Mouse (Mus musculus): ENCODE measurements around the gene Gm10944. TPM values are rescaled to one million over a fixed set of nuclear protein-coding genes. Genes with fewer than 3 reads are reported as not detected.

Gene Gm10944
- not detected in 2 replicates for polyA plus RNA-seq (2016; fragmentation: Nextera tagmentation; extraction: Ambion mirVana)

DNA sequence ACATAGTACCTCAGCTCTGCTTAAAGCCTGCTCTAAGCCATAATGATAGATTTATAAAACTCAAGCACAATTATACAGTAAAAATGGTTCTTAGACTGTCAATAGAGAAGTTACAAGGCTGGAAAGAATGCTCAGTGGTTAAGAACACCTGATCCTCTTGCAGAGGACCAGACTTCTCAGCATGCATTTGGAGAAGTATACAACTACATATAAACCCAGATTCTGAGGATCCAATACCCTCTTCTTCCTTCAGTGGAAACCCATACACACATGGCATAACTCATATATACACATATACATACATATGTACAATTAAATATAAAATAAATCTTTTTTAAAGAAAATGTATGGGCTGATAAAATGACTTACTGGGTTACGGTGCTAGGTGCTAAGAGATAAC lies at the start of gene Gm10944:
Gm10944 (plus strand) TSS at position 301 of the 400 bp plus-strand sequence.
- Histone ChIP-seq H3K9me3 (no peaks in the 10 kb centered on the region), H3K9ac (no peak within 1 kb of the TSS), H3K36me3 (no peaks in the 10 kb centered on the region), H3K4me1 (no peaks in the 10 kb centered on the region), H3K4me3 (no peak within 1 kb of the TSS), H3K4me2 (replicated peaks) (no peak within 1 kb of the TSS), H3K27me3 (no peaks in the 10 kb centered on the region), H3K27ac (no peak within 1 kb of the TSS)
- no peak for ATAC-seq (ENCODE audit: insufficient number of reproducible peaks, insufficient read depth, low FRiP score, low TSS enrichment)
- 94% methylated on average over 1 of the region's 1 CpGs for WGBS

DNA sequence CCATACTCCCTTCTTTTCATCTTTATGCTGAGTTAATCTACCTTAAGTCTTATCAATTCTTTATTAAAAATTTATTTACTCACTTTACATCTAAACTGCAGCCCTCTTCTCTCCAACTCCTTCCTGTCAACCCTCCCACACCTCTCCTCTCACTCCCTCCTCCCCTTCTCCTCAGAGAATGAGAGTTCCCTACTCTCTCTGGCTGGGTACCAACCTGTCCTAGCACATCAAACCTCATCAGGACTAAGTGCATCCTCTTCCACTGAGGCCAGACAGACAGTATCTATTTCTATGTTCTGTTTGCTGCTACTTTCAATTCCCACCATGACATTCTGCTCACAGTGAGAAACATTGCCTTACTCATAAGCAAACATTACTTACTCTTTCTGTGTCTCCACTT lies 25.2 kb upstream of the Gm10944 start:
- no peak overlapping the region for H3K4me3 ChIP-seq
- no peak overlapping the region for H3K27ac ChIP-seq
- no peak overlapping the region for H3K9ac ChIP-seq
- no peaks in the 10 kb centered on the region for H3K27me3 ChIP-seq
- H3K36me3 ChIP-seq: no peaks in the 10 kb centered on the region
- H3K4me1 ChIP-seq: no peaks in the 10 kb centered on the region
- H3K9me3 ChIP-seq: no peaks in the 10 kb centered on the region
- no peak overlapping the region for H3K4me2 ChIP-seq (replicated peaks)
- ATAC-seq (ENCODE audit: insufficient number of reproducible peaks, insufficient read depth, low FRiP score, low TSS enrichment): no peak

- H3K4me1 ChIP-seq: no peaks in the 10 kb centered on the region
- H3K9ac ChIP-seq: no peak overlapping the region
- no peaks in the 10 kb centered on the region for H3K9me3 ChIP-seq
- WGBS: 84% methylated on average over 4 of the region's 4 CpGs
- H3K36me3 ChIP-seq: no peaks in the 10 kb centered on the region
- H3K27ac ChIP-seq: no peak overlapping the region
- no peak overlapping the region for H3K4me3 ChIP-seq
- no peaks in the 10 kb centered on the region for H3K27me3 ChIP-seq
- ATAC-seq (ENCODE audit: insufficient number of reproducible peaks, insufficient read depth, low FRiP score, low TSS enrichment): no peak
- H3K4me2 ChIP-seq (replicated peaks): no peak overlapping the region
Observed at GRCm38 (mm10) chr10:10656621-10657020, 24.5 kb upstream of the Gm10944 start.

GRCm38 (mm10) chr10:10659161-10659560 lies 22.0 kb upstream of the Gm10944 start:
- no peak for ATAC-seq (ENCODE audit: insufficient number of reproducible peaks, insufficient read depth, low FRiP score, low TSS enrichment)
- 75% methylated on average over 3 of the region's 3 CpGs for WGBS
- no peaks in the 10 kb centered on the region for H3K9me3 ChIP-seq
- no peaks in the 10 kb centered on the region for H3K36me3 ChIP-seq
- H3K4me1 ChIP-seq: no peaks in the 10 kb centered on the region
- H3K4me3 ChIP-seq: no peak overlapping the region
- no peak overlapping the region for H3K9ac ChIP-seq
- H3K27ac ChIP-seq: no peak overlapping the region
- H3K4me2 ChIP-seq (replicated peaks): no peak overlapping the region
- H3K27me3 ChIP-seq: no peaks in the 10 kb centered on the region

GRCm38 (mm10) chr10:10659976-10660375 lies 21.2 kb upstream of the Gm10944 start:
- ATAC-seq (ENCODE audit: insufficient number of reproducible peaks, insufficient read depth, low FRiP score, low TSS enrichment): no peak

GRCm38 (mm10) chr10:10688907-10689667 lies 7.9 kb downstream of the Gm10944 start:
- H3K4me1 ChIP-seq: peaks cover 5% of the 10 kb centered on the region; the same call in 1 of the 2 replicates
- no peaks in the 10 kb centered on the region for H3K9me3 ChIP-seq
- WGBS: 3% methylated on average over 35 of the region's 35 CpGs
- H3K27me3 ChIP-seq: peaks cover 11% of the 10 kb centered on the region
- no peak overlapping the region for H3K27ac ChIP-seq
- peak overlapping the region; percentile 81 for H3K4me2 ChIP-seq (replicated peaks)
- H3K4me3 ChIP-seq: peak overlapping the region; percentile 42
- ATAC-seq (ENCODE audit: insufficient number of reproducible peaks, insufficient read depth, low FRiP score, low TSS enrichment): no peak
- peak overlapping the region; percentile 32; the same call in 1 of the 2 replicates for H3K9ac ChIP-seq
- H3K36me3 ChIP-seq: no peaks in the 10 kb centered on the region

More at GRCm38 (mm10) chr10:10659976-10660375, 21.2 kb upstream of the Gm10944 start:
- Histone ChIP-seq H3K4me2 (replicated peaks) (no peak overlapping the region), H3K36me3 (no peaks in the 10 kb centered on the region), H3K9ac (no peak overlapping the region), H3K4me3 (no peak overlapping the region), H3K4me1 (no peaks in the 10 kb centered on the region), H3K9me3 (no peaks in the 10 kb centered on the region), H3K27me3 (no peaks in the 10 kb centered on the region), H3K27ac (no peak overlapping the region)
- 73% methylated on average over 3 of the region's 3 CpGs for WGBS

GRCm38 (mm10) chr10:10689668-10690223 lies 8.6 kb downstream of the Gm10944 start:
- H3K27ac ChIP-seq: no peak overlapping the region
- H3K27me3 ChIP-seq: peaks cover 11% of the 10 kb centered on the region
- H3K4me1 ChIP-seq: peaks cover 5% of the 10 kb centered on the region; the same call in 1 of the 2 replicates
- H3K9ac ChIP-seq: peak overlapping the region; percentile 32; the same call in 1 of the 2 replicates
- H3K4me3 ChIP-seq: peak overlapping the region; percentile 42
- no peaks in the 10 kb centered on the region for H3K36me3 ChIP-seq
- H3K4me2 ChIP-seq (replicated peaks): peak overlapping the region; percentile 81
- 17% methylated on average over 11 of the region's 11 CpGs for WGBS
- no peak for ATAC-seq (ENCODE audit: insufficient number of reproducible peaks, insufficient read depth, low FRiP score, low TSS enrichment)
- H3K9me3 ChIP-seq: no peaks in the 10 kb centered on the region

DNA sequence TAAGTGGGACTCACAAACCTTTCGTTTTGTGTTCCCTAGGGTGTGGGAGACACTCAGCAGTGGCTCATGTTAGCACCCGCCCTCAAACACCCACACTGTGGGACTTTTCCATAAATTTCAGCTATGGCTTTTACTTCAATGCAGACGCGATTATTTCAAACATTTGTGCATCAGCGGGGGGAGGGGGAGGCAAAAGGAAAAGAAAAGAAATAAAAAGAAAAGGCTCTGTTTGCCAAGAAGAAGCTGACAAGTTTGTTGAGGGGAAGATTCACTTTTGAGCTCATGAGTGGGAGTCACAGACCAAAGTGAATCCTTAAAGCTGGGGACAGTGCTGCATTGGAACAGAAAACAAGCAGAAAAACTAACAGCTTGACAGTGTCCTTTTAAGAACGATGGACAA lies 16.3 kb downstream of the Gm10944 start:
- no peaks in the 10 kb centered on the region for H3K9me3 ChIP-seq
- H3K36me3 ChIP-seq: no peaks in the 10 kb centered on the region
- H3K27me3 ChIP-seq: no peaks in the 10 kb centered on the region
- 76% methylated on average over 6 of the region's 6 CpGs for WGBS
- no peak overlapping the region for H3K27ac ChIP-seq
- ATAC-seq (ENCODE audit: insufficient number of reproducible peaks, insufficient read depth, low FRiP score, low TSS enrichment): no peak
- H3K4me3 ChIP-seq: no peak overlapping the region
- no peaks in the 10 kb centered on the region for H3K4me1 ChIP-seq
- no peak overlapping the region for H3K9ac ChIP-seq
- no peak overlapping the region for H3K4me2 ChIP-seq (replicated peaks)

DNA sequence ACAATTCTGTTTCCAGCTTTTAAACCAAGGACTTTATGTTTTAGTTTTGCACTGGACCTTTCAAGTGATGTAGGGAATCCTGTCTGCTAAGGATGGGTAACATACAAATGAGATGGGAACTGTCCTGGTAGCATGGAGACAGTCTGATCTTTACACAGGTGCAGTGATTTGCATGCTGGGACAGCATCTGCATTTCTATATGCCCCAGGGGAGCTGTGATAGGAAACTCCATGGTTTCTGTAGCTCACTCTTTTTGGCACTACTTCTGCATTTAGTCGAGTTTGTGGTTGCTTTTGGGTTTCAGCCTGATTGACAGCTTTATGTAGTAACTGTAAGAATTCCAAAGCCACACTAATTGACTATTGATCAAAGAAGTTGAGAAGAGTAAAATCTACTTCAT lies 19.8 kb downstream of the Gm10944 start:
- Histone ChIP-seq H3K27ac (no peak overlapping the region), H3K4me3 (no peak overlapping the region), H3K9ac (no peak overlapping the region), H3K4me2 (replicated peaks) (no peak overlapping the region), H3K4me1 (no peaks in the 10 kb centered on the region), H3K36me3 (no peaks in the 10 kb centered on the region), H3K27me3 (no peaks in the 10 kb centered on the region), H3K9me3 (no peaks in the 10 kb centered on the region)
- no peak for ATAC-seq (ENCODE audit: insufficient number of reproducible peaks, insufficient read depth, low FRiP score, low TSS enrichment)
- WGBS: 59% methylated on average over 1 of the region's 1 CpGs

GRCm38 (mm10) chr10:10701326-10701725 lies 20.2 kb downstream of the Gm10944 start:
- 88% methylated on average over 1 of the region's 1 CpGs for WGBS

GRCm38 (mm10) chr10:10708031-10708430 lies 26.9 kb downstream of the Gm10944 start:
- Histone ChIP-seq H3K9me3 (no peaks in the 10 kb centered on the region), H3K27me3 (no peaks in the 10 kb centered on the region), H3K4me3 (no peak overlapping the region), H3K4me2 (replicated peaks) (no peak overlapping the region), H3K4me1 (no peaks in the 10 kb centered on the region), H3K9ac (no peak overlapping the region), H3K27ac (no peak overlapping the region), H3K36me3 (no peaks in the 10 kb centered on the region)
- 84% methylated on average over 1 of the region's 1 CpGs for WGBS
- ATAC-seq (ENCODE audit: insufficient number of reproducible peaks, insufficient read depth, low FRiP score, low TSS enrichment): no peak

More at GRCm38 (mm10) chr10:10701326-10701725, 20.2 kb downstream of the Gm10944 start:
- no peak overlapping the region for H3K4me2 ChIP-seq (replicated peaks)
- H3K4me1 ChIP-seq: no peaks in the 10 kb centered on the region
- no peak overlapping the region for H3K27ac ChIP-seq
- H3K27me3 ChIP-seq: no peaks in the 10 kb centered on the region
- H3K4me3 ChIP-seq: no peak overlapping the region
- no peak overlapping the region for H3K9ac ChIP-seq
- no peaks in the 10 kb centered on the region for H3K36me3 ChIP-seq
- ATAC-seq (ENCODE audit: insufficient number of reproducible peaks, insufficient read depth, low FRiP score, low TSS enrichment): no peak
- H3K9me3 ChIP-seq: no peaks in the 10 kb centered on the region

DNA sequence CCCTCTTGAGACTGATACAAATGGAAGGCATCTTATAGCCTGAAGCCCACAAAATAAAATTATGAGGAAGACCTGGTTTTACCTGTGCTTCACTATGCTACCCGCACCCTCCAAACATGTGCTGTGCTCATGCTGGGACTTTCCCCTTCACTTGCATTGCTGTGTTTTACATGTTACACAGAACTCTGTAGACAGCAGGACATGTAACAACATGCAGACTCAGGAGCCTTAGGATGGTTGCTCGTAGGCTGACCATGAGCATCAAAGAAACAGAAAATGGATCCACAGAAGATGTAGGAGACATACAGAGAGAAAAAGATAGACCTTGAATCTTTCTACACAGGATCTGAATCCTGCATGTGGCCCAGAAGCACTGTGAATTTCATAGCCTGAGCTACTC lies 29.2 kb downstream of the Gm10944 start:
- Histone ChIP-seq H3K4me1 (no peaks in the 10 kb centered on the region), H3K27me3 (no peaks in the 10 kb centered on the region), H3K27ac (no peak overlapping the region), H3K4me3 (no peak overlapping the region), H3K36me3 (no peaks in the 10 kb centered on the region), H3K9ac (no peak overlapping the region), H3K4me2 (replicated peaks) (no peak overlapping the region), H3K9me3 (no peaks in the 10 kb centered on the region)
- no peak for ATAC-seq (ENCODE audit: insufficient number of reproducible peaks, insufficient read depth, low FRiP score, low TSS enrichment)
- 85% methylated on average over 2 of the region's 2 CpGs for WGBS
